Mouse (Mus musculus): ENCODE measurements around the gene Tmem117.

Tmem117 gene

DNA sequence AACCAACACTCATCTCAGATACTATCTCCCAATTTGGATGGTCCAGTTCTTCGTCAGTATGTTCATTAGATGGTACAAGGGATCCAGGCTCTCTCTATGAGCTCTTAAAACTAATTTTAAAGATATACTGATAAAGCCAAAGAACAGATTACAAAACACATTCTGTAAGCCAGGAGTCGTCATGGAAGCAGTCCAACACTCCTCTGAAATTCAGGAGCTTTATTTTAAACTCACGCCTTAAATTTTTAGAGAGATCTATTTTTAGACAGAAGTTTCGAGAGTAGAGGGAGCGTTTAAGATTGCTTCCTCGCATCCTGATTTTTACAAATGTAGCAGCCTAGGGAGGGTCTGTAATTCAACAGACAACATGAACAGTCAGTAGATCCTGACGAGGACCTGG is 393.2 kb downstream of the Tmem117 start:
- no peak for DNase-seq (ENCODE audit: extremely low spot score, low read depth, low spot score)

DNA sequence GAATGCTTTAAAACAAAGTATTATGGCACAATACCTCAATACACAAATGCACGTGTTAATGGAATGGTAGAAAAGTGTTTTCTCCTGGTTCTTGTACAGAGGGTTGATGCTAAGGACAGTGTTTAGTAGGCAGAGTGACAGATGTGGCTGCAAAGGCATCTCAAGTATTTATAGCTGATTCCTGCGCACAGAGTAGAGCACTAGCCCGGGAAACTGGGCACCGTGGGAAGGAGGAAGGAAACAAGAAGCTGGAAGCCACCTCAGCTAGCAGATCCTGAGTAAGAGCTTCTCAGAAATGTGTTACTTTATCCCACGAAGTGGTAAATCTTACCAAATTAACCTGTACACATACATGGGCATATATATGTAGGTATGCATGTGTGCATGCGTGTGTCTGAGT is 395.4 kb downstream of the Tmem117 start:
- DNase-seq (ENCODE audit: extremely low spot score, low read depth, low spot score), result no peak

DNA sequence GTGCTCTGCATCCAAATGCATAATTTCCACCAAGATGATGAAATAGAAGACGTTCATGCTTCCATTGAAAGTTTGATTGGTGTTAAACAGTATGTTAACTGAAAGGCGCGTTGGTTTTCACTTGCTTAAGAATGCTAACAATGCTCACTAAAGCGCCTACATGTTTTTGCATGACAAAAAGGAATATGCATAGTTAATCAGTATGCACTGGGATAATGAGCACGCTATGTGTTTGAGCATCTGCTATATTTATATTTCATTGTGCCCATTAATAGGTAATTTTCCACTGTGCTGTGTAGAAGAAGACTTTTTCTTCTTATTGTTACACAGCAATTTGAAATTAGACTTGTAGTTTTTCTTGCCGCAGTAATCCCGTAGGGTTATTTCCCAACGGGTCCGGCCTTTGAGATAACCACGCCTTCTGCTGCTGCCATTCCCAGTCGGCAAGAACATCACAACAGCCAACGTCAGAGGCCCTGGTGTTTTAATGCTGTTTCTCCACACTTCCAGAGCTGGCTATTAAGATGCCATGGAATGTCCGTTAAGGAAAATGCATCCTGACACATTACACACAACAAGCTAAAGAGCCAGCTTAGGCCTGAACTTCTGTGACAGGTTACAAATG is 399.9 kb downstream of the Tmem117 start:
- DNase-seq (ENCODE audit: extremely low spot score, low read depth, low spot score), result no peak

DNA sequence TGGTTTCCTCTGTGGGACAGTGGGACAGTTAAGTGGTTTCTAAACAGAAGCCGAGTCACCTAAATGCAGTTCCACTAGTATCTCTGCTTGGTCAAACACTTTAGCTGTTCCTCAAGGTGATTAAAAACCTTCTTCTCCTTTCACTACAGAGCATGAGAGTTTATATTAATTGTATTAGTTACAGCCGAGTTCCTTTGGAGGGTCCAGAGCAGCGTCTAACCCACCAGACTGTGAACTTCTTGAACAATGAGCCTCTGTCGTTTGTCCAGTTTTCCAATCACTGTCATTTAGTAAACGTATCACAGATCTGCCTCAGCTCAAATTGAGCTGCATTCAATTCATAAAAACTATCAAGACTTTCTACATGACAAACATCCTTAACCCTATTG is 400.4 kb downstream of the Tmem117 start:
- DNase-seq (ENCODE audit: extremely low spot score, low read depth, low spot score), result no peak

DNA sequence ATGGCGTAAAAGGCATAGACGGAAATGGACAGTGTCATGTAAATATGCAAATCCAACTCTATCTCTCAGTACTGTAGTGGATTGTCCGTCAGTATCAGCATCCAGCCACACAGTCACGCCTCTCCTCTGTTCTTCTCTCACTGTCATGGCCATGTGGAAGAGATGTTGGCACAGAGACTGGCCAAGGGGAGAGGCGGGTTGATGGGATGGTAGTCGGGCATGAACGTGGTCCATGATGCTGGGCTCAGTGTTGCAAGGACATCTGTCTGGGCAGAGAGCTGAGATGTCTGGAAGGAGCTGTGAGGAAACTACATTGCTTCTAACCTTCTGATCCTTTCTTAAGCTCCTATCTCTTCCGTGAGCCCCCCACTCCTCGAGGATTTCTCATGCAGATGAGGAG is 413.4 kb downstream of the Tmem117 start:
- no peak for DNase-seq (ENCODE audit: extremely low spot score, low read depth, low spot score)

DNA sequence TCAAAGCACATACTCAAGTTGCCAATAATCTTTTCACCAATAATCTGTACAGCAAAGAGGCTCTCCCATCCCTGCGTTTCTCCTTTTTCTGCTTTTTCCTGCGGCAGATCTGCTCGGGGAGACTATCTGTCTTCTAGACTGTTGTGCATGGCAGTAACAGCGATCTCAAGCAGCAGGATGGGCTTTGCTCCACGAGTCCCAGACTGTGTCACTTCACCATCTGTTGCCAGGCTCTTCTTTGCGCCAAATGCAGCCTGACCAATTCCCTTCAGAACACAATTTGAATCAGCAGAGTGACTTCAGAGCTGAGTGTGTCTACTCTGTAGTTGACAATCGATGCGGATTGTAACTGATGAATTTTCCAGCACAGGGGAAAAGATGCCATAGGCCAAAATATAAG is 415.0 kb downstream of the Tmem117 start:
- DNase-seq (ENCODE audit: extremely low spot score, low read depth, low spot score), result no peak

DNA sequence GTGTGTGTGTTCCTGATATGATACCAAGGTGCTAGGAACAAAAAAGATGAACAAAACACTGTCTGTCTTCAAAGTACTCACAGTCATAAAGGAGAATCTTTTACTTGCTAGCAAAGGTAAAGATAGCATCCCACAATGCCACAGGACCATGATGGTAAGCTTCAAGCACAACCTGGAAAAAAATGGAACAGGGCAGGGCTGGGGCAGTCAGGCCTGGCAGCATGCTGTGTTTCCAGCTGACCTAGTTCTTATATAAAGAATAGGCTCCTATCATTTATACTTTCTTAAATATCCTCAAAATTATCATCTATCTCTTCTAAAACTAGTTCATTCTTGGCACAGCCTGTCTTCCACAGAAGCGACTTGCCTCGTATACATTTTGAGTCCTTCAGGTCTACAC is 418.5 kb downstream of the Tmem117 start:
- DNase-seq (ENCODE audit: extremely low spot score, low read depth, low spot score), result no peak

DNA sequence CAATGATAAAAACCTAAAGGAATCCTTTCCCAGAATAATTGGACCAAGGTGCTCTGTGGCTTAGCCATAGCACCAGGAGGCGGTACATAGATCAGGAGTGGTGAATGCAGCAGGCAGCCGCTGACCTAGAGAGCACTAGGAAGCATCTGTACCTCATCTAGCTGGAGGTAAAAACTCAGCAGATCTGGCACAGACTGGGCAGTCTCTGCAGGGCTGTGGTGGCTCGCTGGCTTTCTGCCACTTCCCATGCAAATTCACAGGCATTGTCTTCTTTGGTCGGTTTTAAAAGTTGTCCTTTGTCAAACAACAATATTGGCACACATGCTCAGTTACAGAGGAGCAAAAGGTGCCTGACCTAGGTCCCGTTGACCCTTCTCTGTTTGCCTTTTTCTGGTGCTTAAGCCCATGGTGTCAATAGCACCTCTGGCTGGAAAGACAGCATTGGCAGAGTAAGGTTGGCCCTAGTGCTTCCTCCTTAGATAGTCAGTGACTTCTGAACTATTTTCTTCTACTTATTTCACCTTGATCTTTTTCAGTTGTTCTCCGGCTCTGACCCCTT is 420.2 kb downstream of the Tmem117 start:
- no peak for DNase-seq (ENCODE audit: extremely low spot score, low read depth, low spot score)

DNA sequence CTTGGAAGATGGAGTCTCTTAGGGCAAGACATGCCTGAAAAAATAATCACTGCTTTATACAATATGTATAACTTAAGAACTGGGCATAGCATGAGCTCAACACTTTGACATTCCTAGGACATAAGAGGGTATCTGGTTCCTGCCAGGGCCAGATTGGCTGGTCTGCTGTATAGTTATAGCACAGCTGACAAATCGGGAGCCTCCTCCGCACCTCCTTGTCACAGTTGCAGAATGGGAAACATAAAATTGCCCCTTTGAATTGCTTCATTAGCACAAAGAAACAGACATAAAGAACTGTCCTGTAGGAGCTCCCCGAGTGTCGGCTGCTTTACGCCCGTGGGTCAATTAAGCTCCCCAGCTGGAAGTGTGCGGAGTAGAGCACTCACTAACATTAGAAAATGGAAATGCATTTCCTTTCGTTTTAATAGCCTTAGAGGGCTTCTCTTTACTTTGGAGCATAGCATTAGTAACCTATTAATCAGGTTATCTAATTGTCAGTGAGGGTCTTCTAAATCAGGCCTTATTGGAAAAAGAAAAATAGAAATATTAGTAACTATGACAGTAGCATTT is 426.1 kb downstream of the Tmem117 start:
- no peak for DNase-seq (ENCODE audit: extremely low spot score, low read depth, low spot score)

DNA sequence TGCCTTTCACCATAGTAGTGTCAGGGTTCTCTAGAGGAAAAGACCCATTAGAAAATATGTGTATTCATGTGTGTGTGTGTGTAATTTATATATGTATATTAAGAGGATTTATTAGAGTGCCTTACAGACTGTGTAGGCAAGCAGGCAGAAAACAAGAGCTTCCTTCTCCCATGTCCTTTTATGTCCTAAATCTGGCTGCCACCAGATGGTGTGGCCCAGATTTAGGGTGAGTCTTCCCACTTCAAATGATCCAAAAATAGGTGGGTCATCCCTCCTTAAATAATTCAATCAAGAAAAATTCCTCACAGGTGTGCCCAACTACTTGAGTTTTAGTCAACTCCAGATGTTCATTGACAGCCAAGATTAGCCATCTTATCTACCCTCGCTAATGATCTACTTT is 439.0 kb downstream of the Tmem117 start:
- no peak for DNase-seq (ENCODE audit: extremely low spot score, low read depth, low spot score)

DNA sequence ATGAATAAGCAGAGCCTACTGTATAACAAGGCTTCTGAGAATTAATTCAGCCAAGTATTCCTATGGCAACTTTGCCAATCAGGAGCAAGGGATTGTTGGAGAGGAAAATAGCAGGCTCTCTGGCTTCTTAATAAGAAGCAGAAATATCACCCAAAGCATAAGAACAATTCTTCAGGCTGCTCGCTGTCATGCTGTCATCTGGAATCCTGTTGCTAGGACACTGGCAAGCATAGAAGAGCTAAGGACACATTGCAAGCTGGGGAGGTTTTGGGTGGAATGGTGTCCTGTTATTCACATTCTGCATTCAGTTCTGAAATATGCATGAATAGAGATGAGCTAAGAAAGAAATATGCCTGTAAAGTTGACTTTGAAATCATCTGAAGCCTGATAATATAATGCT is 439.8 kb downstream of the Tmem117 start:
- no peak for DNase-seq (ENCODE audit: extremely low spot score, low read depth, low spot score)

DNA sequence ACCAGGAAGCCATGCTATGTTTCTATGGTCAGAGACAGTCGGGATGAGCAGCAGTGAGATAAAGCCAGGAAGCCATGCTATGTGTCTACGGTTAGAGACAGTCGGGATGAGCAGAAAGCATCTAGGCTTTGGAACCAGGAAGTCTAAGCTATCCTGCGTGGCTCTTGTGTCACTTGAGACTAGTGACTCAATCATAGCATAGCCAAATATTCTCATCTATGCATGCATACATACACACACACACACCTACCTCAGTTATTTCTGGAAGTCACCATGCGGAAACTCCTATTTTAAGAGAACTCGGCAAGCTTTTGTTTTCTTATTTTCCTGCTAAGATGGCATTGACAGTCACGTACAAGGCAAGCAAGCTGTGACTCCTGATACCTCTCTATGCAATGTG is 441.8 kb downstream of the Tmem117 start:
- DNase-seq (ENCODE audit: extremely low spot score, low read depth, low spot score), result no peak

DNA sequence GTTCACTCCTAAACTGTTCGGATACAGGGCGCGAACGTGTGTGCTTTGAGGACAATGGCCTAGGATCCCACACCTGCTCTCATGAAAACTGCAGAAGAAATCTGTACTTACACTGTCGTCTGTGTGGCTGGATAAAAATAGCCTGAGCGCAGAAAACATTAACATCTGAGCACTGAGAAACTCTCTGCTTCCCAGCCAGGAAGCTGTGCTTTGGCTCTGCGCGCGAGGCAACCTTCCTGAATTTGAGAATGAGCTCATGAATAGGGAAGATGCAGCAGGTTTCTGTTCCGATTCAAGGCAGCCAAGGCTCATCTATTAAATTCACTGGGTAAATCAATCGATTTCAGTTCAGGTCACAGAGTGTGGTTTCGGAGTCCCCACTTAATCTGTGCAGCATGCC is 446.3 kb downstream of the Tmem117 start:
- no peak for DNase-seq (ENCODE audit: extremely low spot score, low read depth, low spot score)

DNA sequence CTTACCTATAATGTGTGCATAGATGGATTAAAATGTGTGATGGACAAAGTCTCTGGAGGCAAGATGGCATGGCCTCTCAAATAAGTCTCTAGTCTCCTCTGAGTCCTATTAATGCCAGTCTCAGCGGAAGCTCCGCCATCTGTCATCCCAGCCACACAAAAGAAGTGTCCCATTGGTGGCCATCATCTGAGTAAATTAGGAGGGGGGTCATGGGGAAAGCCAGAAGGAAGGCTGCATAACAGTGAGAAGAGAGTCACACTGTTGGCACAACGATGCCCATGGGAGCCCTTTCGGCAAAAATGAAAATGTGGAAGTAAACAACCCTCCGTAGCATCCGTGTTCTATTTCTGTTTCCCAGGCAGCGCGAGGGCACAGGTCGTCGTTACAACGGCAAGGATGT is 452.6 kb downstream of the Tmem117 start:
- DNase-seq (ENCODE audit: extremely low spot score, low read depth, low spot score), result no peak

DNA sequence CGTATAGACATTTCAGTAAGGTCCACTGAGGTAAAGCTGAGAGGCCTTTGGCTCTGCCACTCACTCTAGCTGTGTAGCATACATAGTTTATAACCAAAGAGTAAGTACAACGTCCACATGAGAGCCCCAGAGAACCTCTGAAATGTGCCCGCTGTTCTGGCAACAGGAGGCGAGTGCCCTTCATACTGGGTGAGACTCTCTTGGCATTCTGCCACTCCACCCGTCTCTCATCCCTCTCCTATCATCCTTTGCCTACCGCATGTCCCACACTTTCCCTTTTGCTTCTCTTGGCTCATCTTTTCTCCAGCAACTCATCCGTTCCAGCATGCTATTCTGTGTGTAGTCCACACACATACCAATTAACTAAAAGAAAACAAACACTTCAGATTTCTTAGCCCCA is 456.9 kb downstream of the Tmem117 start:
- no peak for DNase-seq (ENCODE audit: extremely low spot score, low read depth, low spot score)

DNA sequence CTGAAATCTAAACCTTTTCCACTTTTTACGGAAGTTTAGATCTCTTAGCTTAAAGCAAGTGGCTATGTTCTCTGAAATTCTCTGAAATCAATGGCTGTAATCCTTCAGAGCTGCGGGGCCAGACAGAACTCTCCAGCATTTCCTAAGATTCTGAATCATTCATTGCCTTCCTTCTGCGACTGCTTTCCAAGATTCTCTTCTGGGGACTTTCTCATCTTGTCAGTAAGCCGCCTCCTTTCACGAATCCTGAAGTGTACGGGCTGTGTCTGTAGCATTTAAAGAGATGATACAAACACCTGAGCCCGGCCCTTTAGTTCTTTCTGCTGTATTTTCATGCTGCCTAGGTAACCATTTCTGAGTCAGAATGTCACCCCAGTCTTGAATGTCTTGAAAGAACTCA is 471.1 kb downstream of the Tmem117 start:
- DNase-seq (ENCODE audit: extremely low spot score, low read depth, low spot score), result no peak

DNA sequence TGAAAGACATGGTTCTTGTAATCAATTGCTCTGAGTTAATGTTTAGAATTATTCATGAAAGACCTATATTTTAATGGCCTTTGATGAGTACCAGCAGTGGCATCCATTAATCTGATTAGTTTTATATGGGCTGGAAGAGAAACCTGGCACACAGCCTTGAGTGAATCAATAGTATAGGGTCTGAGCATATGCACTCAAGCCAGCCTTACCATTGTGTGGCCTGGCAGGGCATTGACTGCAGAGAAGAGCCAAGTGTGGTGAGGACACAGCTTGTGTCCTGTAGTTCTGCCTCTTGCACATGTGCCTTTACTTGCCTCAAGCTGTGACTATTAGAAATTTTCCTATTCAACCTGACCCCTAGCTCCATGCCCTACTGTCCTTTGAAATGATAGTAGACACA is 472.5 kb downstream of the Tmem117 start:
- no peak for DNase-seq (ENCODE audit: extremely low spot score, low read depth, low spot score)

DNA sequence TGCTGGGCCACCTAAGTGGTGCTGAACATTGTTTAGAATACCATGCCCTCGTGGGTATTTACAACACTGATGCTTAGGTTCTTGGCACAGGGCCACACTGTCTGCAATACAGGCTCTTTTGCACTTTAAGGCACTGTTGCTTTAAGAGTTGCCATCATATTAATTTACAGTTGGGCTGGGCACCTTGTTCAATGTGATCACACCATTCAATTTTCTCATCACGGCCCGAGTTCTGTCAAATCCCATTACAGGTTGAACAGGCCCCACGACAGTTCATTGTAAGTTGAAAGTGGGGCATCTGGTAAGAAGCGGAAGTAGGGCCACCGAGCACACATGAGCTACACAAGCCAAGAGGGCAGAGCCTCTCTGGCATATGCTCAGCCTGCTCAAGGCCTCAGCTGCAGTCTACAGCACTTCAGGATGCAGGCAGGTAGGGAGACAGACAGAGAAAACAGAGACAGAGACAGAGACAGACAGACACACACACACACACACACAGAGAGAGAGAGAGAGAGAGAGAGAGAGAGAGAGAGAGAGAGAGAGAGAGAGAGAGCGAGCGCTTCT is 478.3 kb downstream of the Tmem117 start:
- no peak for DNase-seq (ENCODE audit: extremely low spot score, low read depth, low spot score)

DNA sequence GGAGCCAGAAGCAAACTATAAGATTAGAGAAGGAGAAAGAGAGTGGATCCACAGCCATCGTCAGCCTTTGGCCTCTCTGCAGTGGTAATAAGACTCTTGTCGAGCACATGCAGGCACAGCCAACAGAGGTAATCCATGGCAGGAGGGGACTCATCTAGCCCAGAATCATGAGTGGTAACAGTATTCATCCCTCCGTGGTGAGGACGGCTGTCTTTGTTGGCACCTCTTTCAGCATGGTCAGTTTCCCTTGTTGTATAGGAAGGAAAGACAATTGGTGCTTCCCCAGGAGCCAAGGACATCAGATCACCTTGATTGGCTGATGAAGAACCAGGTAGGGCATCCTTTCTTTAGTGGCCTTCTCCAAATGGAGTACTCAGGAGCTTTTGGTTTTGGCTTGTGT is 479.6 kb downstream of the Tmem117 start:
- DNase-seq (ENCODE audit: extremely low spot score, low read depth, low spot score), result no peak

DNA sequence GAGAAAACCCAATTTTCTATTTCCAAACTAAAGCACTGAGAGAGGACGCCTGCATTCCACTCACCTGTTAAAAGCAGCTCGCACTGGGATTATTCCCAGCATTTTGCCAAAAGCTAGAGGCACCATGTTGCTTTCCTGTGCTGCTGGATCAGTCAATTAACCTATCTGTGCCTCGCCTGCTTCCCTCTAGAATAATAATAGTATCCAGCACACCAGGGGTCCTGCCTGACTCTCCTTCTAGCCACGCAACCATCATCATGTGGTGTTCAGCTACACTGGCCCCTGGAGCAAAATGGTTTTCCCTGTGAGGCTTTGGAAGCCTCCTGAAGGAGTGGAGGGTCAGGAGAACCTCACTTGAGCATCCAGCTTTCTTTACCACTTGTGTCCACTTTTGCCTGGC is 502.4 kb downstream of the Tmem117 start:
- no peak for DNase-seq (ENCODE audit: extremely low spot score, low read depth, low spot score)

DNA sequence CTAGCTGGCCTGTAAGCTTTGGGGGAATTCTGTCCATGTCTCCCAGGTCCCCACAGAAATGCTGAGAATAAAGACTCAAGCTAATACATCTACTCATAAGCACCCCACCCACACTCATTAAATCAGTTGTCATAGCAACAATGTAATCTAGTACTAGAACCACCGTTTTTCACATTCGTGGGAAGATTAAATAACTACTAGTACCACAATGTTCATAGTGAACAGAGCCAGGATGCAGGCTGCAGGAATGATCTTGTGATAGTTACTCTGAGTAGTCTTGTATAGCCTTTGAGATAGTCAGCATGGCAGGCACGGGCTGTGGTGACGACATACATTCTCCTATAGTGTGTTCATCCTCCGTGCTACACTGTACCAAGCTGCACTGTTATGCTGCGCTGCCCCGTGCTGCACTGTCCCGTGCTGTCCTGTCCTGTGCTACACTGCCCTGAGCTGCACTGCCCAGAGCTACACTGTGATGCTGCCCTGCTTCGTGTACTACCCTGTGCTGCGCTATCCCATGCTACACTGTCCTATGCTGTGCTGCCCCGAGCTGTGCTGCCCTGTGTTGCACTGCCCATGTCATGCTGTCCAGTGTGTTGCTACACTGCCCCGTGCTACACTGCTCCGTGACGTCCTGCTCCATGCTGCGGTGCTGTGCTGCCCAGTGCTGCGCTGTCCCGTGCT is 507.0 kb downstream of the Tmem117 start:
- no peak for DNase-seq (ENCODE audit: extremely low spot score, low read depth, low spot score)

Data from hindlimb bud, embryonic 11.5 days (tissue).